Mouse (Mus musculus) lung, adult 2 months (tissue): ENCODE results near the gene Zfp217.

ENCODE experiments used
- CTCF ChIP-seq: fragments of 200-500 bp; IDR thresholded peaks from 2 replicates; pipeline ENCODE4 v1.5.1; 2011; ENCODE audit warnings: mild to moderate bottlenecking, low read length, control low read depth; ENCODE audit not compliant: insufficient read depth
- POLR2A ChIP-seq: fragments of 200-500 bp; IDR thresholded peaks from 2 replicates; pipeline ENCODE4 v1.6.1; 2011; ENCODE audit warnings: low read depth, mild to moderate bottlenecking, control low read depth, low read length, borderline replicate concordance; ENCODE audit errors: extremely low read depth

- TF ChIP-seq CTCF (peak; percentile 89), POLR2A (no peak)
Measured at GRCm38 (mm10) chr2:170103852-170104251, 44.1 kb downstream of the Zfp217 start.
